Mouse (Mus musculus) retina, embryonic 14.5 days (tissue): ENCODE results near the gene Thrb.

Experiments used
- DNase-seq: peaks from one replicate; pipeline ENCODE4 v3.0.0-alpha.2; 2015; ENCODE audit warnings: low spot score

The Thrb gene

DNA sequence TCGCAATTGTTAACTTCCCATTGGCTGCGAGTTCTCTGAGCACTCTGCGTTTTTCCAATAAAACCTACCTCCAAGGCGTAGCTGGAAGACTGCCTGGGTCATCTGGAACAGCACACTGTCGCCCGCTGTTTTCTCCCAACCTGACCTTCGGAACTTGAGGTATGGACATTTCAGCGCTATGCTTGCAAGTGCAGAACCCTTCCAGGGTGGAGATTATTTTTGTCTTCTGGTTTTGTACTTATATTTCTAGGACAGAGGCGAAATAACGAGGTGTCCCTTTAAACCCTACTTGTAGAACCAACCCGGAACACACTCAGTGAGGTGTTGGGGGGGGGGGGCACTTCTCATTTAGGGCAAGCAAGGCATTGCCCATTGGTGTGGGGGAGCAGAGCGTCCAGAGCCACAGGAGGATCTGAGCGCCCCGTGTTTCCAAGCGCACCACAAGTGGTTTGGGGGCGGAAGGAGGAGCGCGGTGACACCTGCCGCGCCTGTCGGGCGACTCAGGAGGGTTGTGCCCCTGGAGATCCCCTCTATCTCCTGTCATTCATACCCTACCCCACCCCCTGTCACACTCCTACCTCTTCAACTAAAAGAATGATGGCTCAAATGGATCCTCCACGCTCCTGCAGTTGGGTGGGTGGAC lies at the start of gene Thrb:
Gene Thrb (plus strand): TSS at position 576 of the 643 bp plus-strand sequence.
- DNase-seq, result peak; percentile 54

DNA sequence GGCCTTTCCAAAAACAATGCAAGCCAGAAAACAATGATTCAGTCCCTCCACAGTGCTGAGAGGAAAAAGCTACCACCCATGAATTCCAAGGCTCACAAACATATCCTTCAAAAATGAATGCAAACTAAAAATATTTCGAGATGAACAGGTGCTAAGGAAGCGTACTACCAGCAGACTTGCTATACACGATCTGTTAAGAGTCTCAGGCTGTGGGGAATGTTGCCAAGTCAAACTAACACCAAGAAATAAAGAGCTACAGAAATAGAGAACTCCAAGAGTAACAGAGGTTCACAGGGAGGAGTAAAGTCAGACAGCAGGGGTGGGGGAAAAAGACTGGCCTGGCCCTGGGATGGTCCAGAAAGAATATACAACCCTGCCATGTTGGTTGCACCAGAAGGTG lies 38.4 kb upstream of the Thrb start:
- DNase-seq, result no peak

DNA sequence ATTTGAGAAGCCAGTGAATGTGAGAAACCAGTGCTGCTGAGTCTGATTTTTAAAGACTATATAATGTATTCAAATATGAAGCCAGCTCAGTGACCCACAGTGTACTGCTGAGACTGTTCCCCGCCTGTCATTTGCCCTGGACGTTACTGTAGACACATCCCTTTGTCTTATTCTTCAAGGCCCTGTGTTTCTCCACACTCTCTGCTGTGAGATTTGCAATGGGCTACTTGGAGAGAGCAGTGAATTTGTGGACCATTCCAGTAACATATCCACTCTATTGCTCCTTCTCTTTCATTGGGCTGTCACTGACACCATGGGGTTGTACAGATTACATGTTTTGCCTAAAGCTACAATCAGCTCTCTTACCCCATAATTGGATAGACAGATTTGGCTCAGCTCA lies 36.1 kb upstream of the Thrb start:
- DNase-seq, result no peak

DNA sequence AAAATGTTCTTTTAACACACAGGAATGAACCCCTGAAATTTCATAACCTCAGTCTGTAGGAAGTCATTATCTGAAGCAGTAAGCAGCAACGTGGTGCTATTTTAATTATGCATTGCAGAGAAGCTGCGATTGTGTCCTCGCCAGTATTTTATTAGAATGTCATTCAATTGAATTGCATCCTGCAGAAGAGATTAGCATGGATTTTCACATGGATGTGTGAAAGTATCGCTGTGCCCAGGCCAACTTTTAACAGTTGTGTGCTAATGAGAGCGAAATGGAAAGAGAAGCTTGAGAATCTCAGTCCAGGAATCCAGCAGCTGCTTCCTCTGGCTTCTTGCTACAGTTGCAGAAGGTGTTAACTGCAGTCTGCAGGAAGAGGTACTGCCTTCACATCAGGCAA lies 30.8 kb upstream of the Thrb start:
- no peak for DNase-seq

DNA sequence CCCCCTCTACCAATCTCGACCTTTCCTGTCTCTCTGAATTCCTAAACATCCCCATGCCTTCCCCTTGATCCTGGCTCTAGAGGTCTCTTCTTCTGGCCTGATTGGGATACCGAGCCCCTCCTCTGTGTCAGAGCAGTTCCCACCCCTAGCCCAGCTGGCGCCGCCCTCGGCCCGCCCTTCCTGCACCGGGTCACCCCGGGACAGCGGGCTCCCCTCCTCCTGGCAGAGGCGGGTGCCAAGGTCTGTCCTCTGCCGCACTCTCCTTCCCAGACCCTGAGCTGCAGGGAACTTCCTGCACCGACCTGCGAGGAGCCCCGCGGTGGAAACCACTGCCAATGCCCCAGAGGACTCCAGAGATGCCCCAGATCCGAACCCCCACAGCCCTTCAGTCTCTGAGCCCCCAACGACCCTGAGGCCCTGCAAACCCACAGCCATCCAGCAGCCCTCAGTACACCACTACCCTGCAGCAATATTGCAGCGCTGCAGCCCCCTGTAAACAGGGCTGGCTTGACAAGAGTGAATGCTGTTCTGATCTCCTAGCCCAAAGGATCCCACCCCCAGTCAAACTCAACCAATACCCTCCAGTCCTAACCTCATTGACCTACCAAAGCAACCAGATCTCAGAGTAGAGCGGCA lies 27.1 kb upstream of the Thrb start:
- no peak for DNase-seq

DNA sequence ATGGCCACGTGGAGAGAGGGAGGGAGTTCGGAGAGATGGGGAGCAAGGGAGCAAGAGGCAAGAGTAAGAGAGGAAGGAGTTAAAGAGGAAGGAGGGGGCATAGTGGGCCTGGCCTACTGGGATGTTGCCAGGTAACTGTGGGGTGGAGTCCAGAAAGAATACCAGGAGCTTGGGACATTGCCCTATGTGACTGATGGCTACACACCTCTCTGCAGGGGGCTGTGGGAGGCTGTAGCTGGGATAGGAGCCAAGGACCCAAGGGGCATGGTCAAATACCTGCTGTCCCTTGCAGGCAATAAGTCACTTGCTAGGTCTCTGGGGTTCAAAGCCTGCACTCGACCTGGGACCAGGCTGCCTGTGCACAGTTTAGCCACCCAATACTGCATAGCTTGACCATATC lies 23.1 kb upstream of the Thrb start:
- no peak for DNase-seq

DNA sequence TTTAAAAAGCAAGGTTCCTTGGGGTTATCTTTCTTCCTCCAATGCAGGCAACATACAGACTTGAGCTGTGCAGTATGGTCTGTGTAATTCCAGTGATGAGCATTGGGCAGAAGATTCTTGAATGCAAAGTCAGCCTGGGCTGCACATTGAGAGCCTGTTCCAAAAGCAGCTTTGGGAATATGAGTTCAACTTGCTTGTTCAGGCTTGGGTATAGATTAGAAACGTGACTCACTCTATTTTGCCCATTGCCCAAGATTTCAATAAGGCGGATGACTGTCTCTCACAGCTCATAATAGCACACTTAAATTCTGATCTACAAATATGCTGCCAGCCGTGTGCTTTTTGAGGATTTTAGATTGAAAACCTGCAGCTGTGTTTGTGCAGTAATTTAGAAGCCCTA lies 18.3 kb upstream of the Thrb start:
- no peak for DNase-seq

DNA sequence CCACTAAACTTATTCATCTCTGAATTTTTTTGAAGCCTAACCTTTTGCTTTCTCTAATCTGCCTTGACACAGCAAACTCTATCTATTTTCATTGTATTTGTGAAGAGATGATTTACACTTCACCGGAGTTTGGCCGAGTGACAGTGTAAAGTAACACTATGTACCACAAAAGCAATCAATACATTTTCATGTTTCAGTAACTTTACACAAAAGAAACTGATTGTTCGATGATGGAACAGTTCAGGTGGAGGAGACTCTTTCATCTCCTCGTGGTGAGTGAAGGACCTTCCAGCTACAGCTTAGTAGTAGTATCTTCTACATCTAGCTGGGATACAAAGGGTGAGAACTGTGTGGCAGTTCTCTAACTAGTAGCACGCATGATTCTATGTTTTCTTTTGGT lies 5.0 kb upstream of the Thrb start:
- DNase-seq, result peak; percentile 21

DNA sequence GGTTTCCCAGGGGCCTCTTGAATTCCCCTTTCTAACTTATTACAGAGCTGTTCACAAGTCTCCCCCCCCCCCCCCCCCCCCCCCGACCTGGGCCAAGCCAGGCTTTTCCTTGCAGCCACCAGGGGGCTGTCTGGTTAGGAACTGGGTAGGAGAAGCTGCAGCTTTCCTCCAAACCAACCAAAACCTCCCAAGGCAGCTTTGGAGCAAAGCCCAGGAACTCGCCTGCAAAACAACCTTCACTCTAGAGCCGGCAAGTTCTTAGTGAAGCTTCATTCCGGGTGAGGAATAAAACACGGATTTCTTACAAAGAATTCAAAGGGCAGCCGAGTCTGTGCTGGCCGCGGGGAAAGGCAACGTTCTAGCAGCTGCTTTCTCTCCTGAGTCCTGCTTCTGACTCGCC lies 1.0 kb upstream of the Thrb start:
- DNase-seq, result peak; percentile 78

DNA sequence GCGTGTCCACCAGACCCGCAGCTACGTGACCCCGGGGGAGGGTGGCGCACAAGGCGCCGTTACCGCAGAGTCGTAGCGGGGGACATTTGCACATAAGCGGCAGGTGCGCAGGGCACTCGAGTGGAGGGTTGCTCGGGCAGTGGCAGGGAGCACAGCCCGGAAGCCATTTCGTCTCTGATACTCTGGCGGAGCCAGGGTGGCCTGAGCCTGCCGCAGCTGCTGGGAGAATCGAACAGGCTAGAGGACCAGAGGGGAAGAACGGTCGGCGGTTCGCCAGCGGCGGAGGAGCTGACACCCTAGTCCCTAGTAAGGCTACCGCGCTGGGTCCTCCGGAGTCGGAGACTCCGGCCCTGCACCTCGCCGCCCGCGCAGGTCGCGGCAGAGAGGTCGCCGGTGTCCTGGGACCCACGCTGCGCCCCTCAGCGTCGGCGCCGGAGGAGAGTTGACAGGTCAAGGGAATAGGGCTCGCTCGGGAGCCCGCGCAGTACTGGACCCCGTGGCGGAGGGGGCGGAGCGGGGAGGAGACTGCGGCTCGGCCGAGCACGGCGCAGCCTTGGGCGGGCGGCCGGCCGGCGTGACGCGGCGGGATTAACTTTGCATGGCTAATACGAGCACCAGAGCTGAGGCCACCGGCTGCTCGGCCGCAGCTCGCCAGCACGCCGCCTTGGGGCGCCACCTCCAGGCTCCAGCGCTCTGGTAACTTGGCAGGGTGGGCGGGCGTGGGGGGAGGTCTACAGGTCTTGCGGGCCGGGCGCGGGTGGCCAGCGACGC lies 453 bp downstream of the Thrb start:
- peak; percentile 89 for DNase-seq

DNA sequence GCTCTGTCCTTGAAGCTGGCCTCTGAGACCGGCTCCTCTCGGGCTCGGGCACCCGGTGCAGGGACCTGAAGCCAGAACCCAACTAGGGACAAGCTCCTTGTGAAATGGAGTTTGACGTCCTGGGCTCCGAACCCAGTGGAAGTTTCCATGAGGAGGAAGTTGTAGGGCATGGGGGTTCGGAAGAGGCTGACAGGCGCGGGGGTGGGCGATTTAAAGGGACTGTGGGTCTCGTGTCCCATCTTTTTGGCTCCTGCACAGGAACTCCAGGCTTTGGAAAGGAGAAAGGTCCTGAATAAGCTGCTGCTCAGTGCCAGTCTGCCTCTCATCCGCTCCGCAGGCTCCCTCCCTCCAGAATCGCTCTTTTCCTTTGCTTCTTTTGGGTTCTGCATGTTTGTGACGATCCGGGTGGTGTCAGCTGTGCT lies 1.1 kb downstream of the Thrb start:
- no peak for DNase-seq

DNA sequence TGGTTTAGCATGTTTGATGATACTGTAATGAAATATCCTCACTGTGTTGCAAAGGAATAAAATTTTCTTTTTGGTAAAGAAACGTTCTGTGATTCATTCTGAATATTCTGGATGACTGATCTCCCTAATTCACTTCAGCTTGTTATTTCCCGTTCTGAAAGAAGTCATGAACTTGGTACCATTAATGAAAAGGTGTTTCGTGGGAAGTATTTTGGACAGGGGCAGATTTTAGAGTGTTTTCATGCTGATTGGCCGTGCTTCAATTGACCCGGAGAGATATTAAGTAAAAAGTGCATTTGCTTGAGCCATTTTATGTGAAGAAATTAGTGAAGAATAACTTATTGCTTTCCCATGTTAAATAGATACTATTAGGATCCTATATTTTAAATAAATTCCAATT lies 2.0 kb downstream of the Thrb start:
- no peak for DNase-seq

DNA sequence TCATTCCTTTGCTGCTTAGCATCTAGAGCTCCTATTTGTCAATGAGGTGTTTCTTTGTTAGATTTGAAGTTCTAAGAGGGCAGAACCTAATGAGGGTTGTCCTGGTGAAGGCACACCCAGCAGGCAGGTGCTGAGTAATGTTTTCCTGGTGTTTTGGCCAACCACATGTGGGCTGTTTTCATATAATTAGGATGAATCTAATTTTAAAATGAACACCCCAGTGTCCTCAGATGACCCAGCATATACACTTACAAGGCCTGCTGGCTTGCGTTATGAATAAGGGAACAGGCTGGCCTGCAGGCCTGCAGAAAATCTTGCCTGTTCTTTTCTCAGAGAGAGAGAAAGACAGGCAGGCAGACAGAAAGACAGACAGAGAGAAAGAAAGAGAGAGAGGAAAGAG lies 14.3 kb downstream of the Thrb start:
- DNase-seq, result no peak

DNA sequence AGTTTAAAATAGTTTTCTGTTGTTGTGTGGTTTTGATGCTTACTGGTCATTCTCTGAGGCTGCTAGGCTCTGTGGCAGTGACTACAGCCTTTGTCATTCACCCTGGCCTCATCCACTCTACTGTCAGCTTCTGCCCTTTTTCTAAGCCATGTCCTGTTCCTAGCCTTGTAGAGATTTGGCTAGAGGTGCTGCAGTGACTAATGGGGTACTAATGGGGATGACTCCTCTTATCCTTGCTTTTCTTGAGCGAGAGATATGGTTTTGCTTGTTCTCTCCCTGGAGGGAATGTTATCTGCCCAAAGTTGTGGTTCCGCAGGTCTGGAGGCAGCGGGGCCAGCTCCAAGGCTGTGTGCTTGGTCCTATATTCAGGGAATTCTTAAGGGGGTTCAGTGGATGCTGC lies 15.2 kb downstream of the Thrb start:
- no peak for DNase-seq

DNA sequence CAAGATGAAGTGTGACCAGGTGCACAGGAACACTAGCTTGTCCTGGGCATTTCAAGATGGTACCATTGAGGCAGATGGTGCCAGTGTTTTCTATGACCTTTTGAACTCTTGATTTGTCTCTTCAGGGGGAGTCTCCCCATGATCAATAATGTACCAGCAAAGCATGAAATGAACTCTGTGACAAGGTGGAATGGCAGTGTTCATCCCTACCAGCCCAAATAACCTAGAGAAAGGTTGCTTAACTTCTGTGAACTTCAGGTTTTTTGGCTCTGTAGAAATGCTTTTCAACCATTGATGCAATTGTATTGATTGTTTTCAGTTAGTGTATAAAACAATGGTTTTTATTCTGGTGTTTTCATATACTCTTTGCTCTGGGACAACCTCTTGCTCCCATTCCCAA lies 21.4 kb downstream of the Thrb start:
- DNase-seq, result no peak

DNA sequence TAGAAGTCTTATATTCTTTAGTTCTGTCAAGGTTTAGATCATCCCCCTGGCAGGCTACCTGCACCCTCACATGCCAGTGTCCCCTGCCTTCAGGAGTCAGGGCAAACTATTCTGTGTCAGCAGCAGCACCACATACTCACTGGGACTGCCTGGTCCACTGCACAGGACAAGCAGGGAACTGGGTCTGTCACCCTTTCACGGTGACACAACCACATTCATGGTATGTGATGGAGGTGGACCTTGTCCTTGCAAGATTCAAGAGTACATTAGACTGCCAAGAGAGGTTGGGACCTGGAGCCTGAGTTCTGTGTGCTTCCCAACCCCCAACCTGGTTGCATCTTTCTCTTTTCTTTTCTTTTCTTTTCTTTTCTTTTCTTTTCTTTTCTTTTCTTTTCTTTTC lies 24.8 kb downstream of the Thrb start:
- no peak for DNase-seq

DNA sequence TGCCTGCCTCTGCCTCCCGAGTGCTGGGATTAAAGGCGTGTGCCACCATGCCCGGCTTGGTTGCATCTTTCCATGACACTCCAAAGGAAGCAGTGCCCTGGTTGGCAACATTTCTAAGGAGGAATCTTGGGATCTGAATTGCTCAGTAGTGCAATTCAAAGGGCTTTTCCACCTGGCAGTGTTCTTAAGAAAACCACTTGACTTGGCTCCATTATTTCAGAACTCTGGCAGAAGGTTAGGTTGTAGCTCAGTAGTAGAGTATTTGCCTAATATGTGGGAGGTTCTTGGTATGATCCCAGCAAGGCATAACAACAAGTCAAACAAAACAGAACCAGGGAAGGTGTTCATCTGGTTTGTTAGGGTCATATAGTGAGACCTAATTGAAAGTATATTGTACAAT lies 25.4 kb downstream of the Thrb start:
- no peak for DNase-seq

DNA sequence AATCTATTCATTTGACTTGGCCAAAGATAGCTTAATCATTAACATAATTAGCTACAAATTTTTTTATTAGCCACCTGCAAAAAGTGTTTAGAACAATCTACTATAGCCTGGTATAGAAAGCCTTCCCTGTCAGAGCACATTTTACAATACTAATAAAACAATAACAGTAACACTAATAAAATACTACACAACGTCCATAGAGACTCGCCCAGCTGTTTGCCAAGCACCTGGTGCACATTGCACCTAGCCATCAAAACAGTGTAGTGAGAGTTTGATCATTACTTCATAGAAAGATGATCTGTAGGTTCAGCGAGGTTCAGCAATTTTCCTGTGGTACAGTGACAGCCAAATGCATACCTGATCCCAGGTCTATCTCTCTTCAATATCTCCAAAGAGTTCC lies 26.9 kb downstream of the Thrb start:
- no peak for DNase-seq

DNA sequence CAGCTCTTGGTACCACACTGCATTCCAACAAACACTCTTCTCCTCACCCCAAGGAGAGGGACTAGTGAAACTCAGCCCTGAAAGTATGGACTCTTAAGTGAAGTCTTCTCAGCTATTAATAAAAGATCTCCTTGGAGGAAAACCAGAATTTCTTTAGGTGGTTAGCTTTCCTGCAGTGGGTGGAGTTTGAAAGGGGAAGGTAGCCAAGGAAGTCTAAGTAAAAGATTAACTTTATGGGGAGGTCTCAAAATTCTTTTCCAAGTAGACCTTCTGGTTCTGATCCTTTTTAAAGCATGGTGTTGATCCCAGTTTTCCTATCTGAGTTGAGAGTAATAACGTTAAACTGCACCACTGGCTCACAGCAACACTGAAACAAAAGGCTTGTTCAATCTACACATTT lies 31.2 kb downstream of the Thrb start:
- no peak for DNase-seq

DNA sequence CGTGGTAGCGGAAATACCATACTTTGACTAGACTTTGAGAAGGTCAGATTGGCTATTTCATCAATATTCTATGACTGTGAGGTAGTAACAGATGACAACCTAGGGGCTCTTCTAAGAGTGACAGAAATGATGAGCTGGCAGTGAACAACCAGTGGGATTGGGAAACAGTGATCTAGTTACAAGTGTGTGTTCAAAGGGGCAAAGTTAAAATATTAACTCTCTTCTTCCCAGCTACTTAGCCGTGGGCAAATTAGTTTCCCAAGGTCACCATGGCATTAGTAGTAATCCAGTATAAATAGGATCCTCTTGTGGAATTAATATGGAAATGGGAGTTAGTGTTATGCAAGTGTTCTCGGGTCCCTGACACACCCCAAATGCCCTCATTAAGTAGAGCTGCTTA lies 35.5 kb downstream of the Thrb start:
- DNase-seq, result no peak

DNA sequence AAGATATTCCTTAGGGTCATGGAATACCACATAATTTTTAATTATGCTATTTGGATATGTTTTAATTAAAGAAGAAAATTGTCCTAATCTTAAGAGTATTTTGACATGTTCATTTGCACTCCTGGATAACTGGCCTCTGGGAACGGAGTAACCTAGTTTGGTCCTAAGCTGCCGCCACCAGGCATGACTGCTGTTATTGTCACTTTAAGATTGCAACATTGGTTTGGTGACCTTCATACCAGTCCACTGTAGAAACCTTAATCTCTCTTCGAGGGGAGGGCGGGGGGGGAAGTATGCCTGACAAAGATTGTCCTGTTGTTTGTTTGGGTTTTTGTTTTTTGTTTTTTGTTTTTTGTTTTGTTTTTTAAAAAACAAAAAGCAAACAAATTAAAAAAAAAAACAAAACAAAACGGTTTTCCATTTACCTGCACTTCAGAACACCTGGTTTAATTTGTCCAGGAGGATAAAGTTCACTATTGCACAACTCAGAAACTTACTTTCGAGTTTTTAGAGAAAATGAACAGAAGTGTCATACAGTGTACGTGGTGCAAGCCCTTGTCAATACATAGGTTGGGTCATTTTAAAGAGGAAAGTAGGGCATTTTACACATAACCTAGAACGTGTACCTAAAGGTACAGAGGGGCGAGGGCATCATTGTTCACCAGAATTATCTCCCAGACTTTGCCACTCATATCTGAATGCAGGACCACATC lies 38.0 kb downstream of the Thrb start:
- no peak for DNase-seq

DNA sequence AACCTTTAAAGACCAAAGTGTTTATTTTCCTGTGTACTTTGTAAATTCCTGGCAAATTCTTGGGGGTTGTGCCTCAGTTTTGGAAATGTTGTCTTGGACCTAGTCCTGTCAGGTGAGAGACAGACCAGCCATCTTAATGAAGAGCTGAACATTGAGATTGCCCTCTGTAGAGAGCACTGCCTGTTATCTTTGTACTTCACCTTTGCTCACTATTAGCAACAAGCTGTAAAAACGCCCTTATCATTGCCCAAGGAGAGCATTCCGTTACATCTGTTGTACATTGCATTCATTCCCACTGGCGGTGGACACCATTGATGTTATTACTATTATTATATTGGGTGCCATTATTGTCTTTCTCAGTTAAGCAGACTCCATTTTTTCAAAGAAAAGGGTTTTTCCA lies 40.2 kb downstream of the Thrb start:
- no peak for DNase-seq
